Mouse (Mus musculus): ENCODE measurements around the gene Tnfrsf13c. TPM values are rescaled to one million over a fixed set of nuclear protein-coding genes. Genes with fewer than 3 reads are reported as not detected.

Tnfrsf13c gene
- polyA plus RNA-seq, 1 experiment from 2014 or later, result 0.15 TPM

GRCm38 (mm10) chr15:82224602-82225215 lies 540 bp upstream of the Tnfrsf13c start:
- WGBS, result 46% methylated on average over 7 of the region's 7 CpGs
- Histone ChIP-seq H3K36me3 (ENCODE audit: control insufficient read depth, insufficient read depth, low read length) (no peaks in the 10 kb centered on the region), H3K4me3 (ENCODE audit: low read depth, low read length) (no peak overlapping the region), H3K4me2 (ENCODE audit: low read length) (no peak overlapping the region), H3K27ac (ENCODE audit: low read depth) (no peak overlapping the region), H3K9ac (ENCODE audit: low read length) (no peak overlapping the region), H3K27me3 (replicated peaks; ENCODE audit: control insufficient read depth, insufficient read depth, low read length) (peaks cover 29% of the 10 kb centered on the region), H3K4me1 (replicated peaks; ENCODE audit: control insufficient read depth, insufficient read depth, low read length) (peaks cover 4% of the 10 kb centered on the region), H3K9me3 (ENCODE audit: control insufficient read depth, low read length) (no peaks in the 10 kb centered on the region)
- DNase-seq (ENCODE audit: low spot score) (no peak), ATAC-seq (replicated peaks; ENCODE audit: low FRiP score, low TSS enrichment, low read depth) (no peak)

GRCm38 (mm10) chr15:82223251-82223650 lies 918 bp downstream of the Tnfrsf13c start:
- Histone ChIP-seq H3K4me1 (replicated peaks; ENCODE audit: control insufficient read depth, insufficient read depth, low read length) (peaks cover 4% of the 10 kb centered on the region), H3K36me3 (ENCODE audit: control insufficient read depth, insufficient read depth, low read length) (no peaks in the 10 kb centered on the region), H3K27me3 (replicated peaks; ENCODE audit: control insufficient read depth, insufficient read depth, low read length) (peaks cover 29% of the 10 kb centered on the region), H3K9ac (ENCODE audit: low read length) (no peak overlapping the region), H3K9me3 (ENCODE audit: control insufficient read depth, low read length) (no peaks in the 10 kb centered on the region), H3K27ac (ENCODE audit: low read depth) (no peak overlapping the region), H3K4me3 (ENCODE audit: low read depth, low read length) (no peak overlapping the region), H3K4me2 (ENCODE audit: low read length) (no peak overlapping the region)
- ATAC-seq (replicated peaks; ENCODE audit: low FRiP score, low TSS enrichment, low read depth), result no peak; the same call in 1 of the 2 replicates
- WGBS, result 33% methylated on average over 7 of the region's 7 CpGs
- no peak for DNase-seq (ENCODE audit: low spot score)

- Histone ChIP-seq H3K9ac (ENCODE audit: low read length) (no peak overlapping the region), H3K4me2 (ENCODE audit: low read length) (no peak overlapping the region), H3K27me3 (replicated peaks; ENCODE audit: control insufficient read depth, insufficient read depth, low read length) (peaks cover 39% of the 10 kb centered on the region), H3K36me3 (ENCODE audit: control insufficient read depth, insufficient read depth, low read length) (no peaks in the 10 kb centered on the region), H3K9me3 (ENCODE audit: control insufficient read depth, low read length) (no peaks in the 10 kb centered on the region), H3K4me3 (ENCODE audit: low read depth, low read length) (no peak overlapping the region), H3K4me1 (replicated peaks; ENCODE audit: control insufficient read depth, insufficient read depth, low read length) (peaks cover 4% of the 10 kb centered on the region), H3K27ac (ENCODE audit: low read depth) (no peak overlapping the region)
- ATAC-seq (replicated peaks; ENCODE audit: low FRiP score, low TSS enrichment, low read depth), result no peak
- no peak for DNase-seq (ENCODE audit: low spot score)
- 67% methylated on average over 14 of the region's 14 CpGs for WGBS
These were observed 2.9 kb downstream of the Tnfrsf13c start for GRCm38 (mm10) chr15:82221104-82221860.

GRCm38 (mm10) chr15:82220003-82220675 lies 4.0 kb downstream of the Tnfrsf13c start:
- ATAC-seq (replicated peaks; ENCODE audit: low FRiP score, low TSS enrichment, low read depth) (no peak), DNase-seq (ENCODE audit: low spot score) (no peak)
- Histone ChIP-seq H3K4me3 (ENCODE audit: low read depth, low read length) (no peak overlapping the region), H3K4me2 (ENCODE audit: low read length) (no peak overlapping the region), H3K9ac (ENCODE audit: low read length) (no peak overlapping the region), H3K36me3 (ENCODE audit: control insufficient read depth, insufficient read depth, low read length) (no peaks in the 10 kb centered on the region), H3K27me3 (replicated peaks; ENCODE audit: control insufficient read depth, insufficient read depth, low read length) (peaks cover 44% of the 10 kb centered on the region), H3K4me1 (replicated peaks; ENCODE audit: control insufficient read depth, insufficient read depth, low read length) (peaks cover 4% of the 10 kb centered on the region), H3K9me3 (ENCODE audit: control insufficient read depth, low read length) (no peaks in the 10 kb centered on the region), H3K27ac (ENCODE audit: low read depth) (no peak overlapping the region)
- 67% methylated on average over 12 of the region's 12 CpGs for WGBS

- Histone ChIP-seq H3K9me3 (ENCODE audit: control insufficient read depth, low read length) (no peaks in the 10 kb centered on the region), H3K4me3 (ENCODE audit: low read depth, low read length) (no peak overlapping the region), H3K36me3 (ENCODE audit: control insufficient read depth, insufficient read depth, low read length) (no peaks in the 10 kb centered on the region), H3K4me1 (replicated peaks; ENCODE audit: control insufficient read depth, insufficient read depth, low read length) (peaks cover 1% of the 10 kb centered on the region), H3K27ac (ENCODE audit: low read depth) (no peak overlapping the region), H3K4me2 (ENCODE audit: low read length) (no peak overlapping the region), H3K9ac (ENCODE audit: low read length) (no peak overlapping the region), H3K27me3 (replicated peaks; ENCODE audit: control insufficient read depth, insufficient read depth, low read length) (peaks cover 43% of the 10 kb centered on the region)
- DNase-seq (ENCODE audit: low spot score), result no peak
- WGBS, result 76% methylated on average over 26 of the region's 26 CpGs
- ATAC-seq (replicated peaks; ENCODE audit: low FRiP score, low TSS enrichment, low read depth), result no peak
These were observed 5.1 kb downstream of the Tnfrsf13c start for GRCm38 (mm10) chr15:82218778-82219666.

GRCm38 (mm10) chr15:82217980-82218379 lies 6.2 kb downstream of the Tnfrsf13c start:
- no peaks in the 10 kb centered on the region for H3K9me3 ChIP-seq (ENCODE audit: control insufficient read depth, low read length)
- no peak for ATAC-seq (replicated peaks; ENCODE audit: low FRiP score, low TSS enrichment, low read depth)
- DNase-seq (ENCODE audit: low spot score), result no peak
- H3K36me3 ChIP-seq (ENCODE audit: control insufficient read depth, insufficient read depth, low read length), result no peaks in the 10 kb centered on the region
- H3K27me3 ChIP-seq (replicated peaks; ENCODE audit: control insufficient read depth, insufficient read depth, low read length), result peaks cover 45% of the 10 kb centered on the region
- H3K4me3 ChIP-seq (ENCODE audit: low read depth, low read length), result no peak overlapping the region
- no peak overlapping the region for H3K9ac ChIP-seq (ENCODE audit: low read length)
- no peaks in the 10 kb centered on the region for H3K4me1 ChIP-seq (replicated peaks; ENCODE audit: control insufficient read depth, insufficient read depth, low read length)
- no peak overlapping the region for H3K27ac ChIP-seq (ENCODE audit: low read depth)
- no peak overlapping the region for H3K4me2 ChIP-seq (ENCODE audit: low read length)
- 29% methylated on average over 9 of the region's 9 CpGs for WGBS

GRCm38 (mm10) chr15:82217039-82217438 lies 7.1 kb downstream of the Tnfrsf13c start:
- Histone ChIP-seq H3K4me3 (ENCODE audit: low read depth, low read length) (no peak overlapping the region), H3K4me2 (ENCODE audit: low read length) (no peak overlapping the region), H3K4me1 (replicated peaks; ENCODE audit: control insufficient read depth, insufficient read depth, low read length) (peaks cover 5% of the 10 kb centered on the region), H3K27me3 (replicated peaks; ENCODE audit: control insufficient read depth, insufficient read depth, low read length) (peaks cover 50% of the 10 kb centered on the region), H3K36me3 (ENCODE audit: control insufficient read depth, insufficient read depth, low read length) (no peaks in the 10 kb centered on the region), H3K9ac (ENCODE audit: low read length) (no peak overlapping the region), H3K27ac (ENCODE audit: low read depth) (no peak overlapping the region), H3K9me3 (ENCODE audit: control insufficient read depth, low read length) (no peaks in the 10 kb centered on the region)
- ATAC-seq (replicated peaks; ENCODE audit: low FRiP score, low TSS enrichment, low read depth), result no peak
- 23% methylated on average over 7 of the region's 7 CpGs for WGBS
- DNase-seq (ENCODE audit: low spot score), result no peak

- Histone ChIP-seq H3K9ac (ENCODE audit: low read length) (no peak overlapping the region), H3K4me2 (ENCODE audit: low read length) (no peak overlapping the region), H3K9me3 (ENCODE audit: control insufficient read depth, low read length) (no peaks in the 10 kb centered on the region), H3K36me3 (ENCODE audit: control insufficient read depth, insufficient read depth, low read length) (no peaks in the 10 kb centered on the region), H3K27me3 (replicated peaks; ENCODE audit: control insufficient read depth, insufficient read depth, low read length) (peaks cover 58% of the 10 kb centered on the region), H3K4me3 (ENCODE audit: low read depth, low read length) (no peak overlapping the region), H3K27ac (ENCODE audit: low read depth) (no peak overlapping the region), H3K4me1 (replicated peaks; ENCODE audit: control insufficient read depth, insufficient read depth, low read length) (peaks cover 11% of the 10 kb centered on the region)
- DNase-seq (ENCODE audit: low spot score), result no peak
- ATAC-seq (replicated peaks; ENCODE audit: low FRiP score, low TSS enrichment, low read depth), result no peak
- whole genome bisulfite sequencing, result 51% methylated on average over 20 of the region's 20 CpGs
These were observed 7.9 kb downstream of the Tnfrsf13c start for GRCm38 (mm10) chr15:82216142-82216827.

Data from intestine, embryonic 14.5 days (tissue).